Mouse (Mus musculus) spleen, embryonic (tissue): ENCODE measurements around the gene Olfr904.
"Not testable (repeated sequence)": the region's sequence is repeated elsewhere in the genome, so short reads cannot be mapped to it uniquely, and the experiment has no call there.

Source experiments
- CTCF ChIA-PET: fragments of 350-600 bp; sonication (Branson Sonifier 250); formaldehyde crosslinking; loops from one replicate; lab custom pipeline; 2022; lab: Charles Lee

Olfr904 gene

DNA sequence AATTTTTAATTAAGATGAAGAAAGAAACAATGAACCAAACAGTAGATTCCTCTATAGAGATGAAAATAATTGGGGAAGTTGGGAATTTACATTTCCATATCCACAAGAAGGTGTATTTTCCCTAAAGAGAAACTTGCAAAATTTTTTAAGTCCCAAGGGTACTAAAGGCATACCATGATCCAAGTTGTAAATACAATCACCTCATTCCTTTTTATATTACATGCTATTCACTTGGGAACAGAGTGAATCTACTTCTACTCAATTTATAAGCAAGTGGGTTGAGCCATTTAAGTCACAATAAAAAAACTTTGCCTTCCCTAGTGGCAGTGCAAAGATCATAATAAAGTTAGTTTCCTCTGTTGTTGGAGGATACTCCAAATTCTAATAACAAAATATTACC is at the start of gene Olfr904:
Gene Olfr904, plus strand, starts transcription at position 301 of the 400 bp plus-strand sequence.
- CTCF ChIA-PET: no interaction called here

DNA sequence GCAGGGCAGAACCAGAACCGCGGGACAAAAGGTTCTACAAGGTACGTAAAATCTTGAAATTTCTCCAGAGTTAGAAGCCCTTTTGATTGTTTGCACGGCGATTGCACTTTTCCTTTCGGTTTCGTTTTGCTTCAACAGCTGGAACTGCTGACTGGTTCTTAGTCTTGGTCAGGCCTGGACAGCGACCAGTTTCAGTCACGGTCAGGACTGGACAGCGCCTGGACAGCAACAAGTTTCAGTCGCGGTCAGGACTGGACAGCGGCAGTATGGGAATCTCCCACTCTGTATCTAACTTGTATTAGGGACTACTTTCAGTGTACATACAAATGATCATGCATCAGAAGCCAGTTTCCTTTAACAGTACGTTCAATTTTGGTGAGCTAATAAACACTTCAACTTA is 49.4 kb upstream of the Olfr904 start:
- CTCF ChIA-PET: not testable (repeated sequence)

DNA sequence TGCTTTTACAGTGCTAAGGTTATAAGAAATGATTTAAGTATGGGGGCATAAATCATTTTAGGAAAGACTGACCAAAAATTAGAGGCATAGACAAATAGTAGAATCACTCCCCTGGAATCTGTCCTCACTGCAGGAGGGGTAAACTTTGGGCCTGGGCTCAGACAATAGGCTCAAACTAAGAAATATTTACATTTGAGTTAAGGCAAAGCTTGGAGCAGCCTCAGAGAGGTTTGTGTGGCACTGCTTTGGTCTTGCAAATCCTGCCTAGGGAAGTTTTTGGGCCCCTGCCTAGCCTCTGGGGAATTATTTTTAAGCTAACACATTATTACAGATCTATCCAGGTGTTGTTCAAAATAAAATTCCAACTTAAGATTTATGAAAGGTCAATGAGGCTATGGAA is 39.1 kb upstream of the Olfr904 start:
- CTCF ChIA-PET: no interaction called here

DNA sequence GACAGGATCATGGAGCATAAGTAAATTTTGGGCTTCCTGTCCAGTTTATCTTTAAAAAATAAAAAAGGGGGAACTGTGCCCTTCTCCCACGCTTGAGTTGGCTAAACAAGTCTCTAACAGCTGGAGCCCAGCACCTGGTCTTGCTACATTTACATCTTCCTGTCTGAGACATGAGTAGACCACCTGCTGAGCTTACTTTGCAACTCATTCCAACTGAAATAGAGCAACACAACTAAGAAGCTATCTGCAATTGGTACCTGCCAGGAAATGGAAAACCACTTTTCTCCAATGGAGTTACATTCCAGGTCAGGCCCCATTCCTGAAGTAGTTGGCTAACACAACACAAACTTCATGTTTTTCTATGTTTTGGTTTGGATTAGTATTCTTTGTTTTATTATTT is 35.9 kb upstream of the Olfr904 start:
- CTCF ChIA-PET: no interaction called here

DNA sequence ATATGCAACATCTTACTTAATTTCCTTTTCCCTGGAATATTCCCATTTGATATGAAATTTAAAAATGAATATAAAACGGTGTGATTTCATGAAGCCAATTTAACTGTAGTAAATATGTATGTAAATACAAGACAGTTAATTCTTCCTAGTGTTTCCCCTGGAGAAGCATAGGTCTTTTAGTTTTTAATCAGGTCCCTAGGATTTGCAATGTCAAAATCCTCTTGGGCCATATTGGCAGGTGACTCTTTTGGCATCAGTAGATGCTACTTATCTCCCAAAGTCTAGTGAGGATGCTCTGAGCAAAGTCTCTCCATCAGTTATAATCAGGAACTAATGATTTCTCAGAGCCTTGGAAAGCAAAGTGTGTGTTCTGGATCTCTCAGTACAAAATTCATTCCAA is 33.8 kb upstream of the Olfr904 start, which contains the start of gene Olfr901:
Gene Olfr901, plus strand, starts transcription at position 301 of the 400 bp plus-strand sequence.
- CTCF ChIA-PET: no interaction called here

DNA sequence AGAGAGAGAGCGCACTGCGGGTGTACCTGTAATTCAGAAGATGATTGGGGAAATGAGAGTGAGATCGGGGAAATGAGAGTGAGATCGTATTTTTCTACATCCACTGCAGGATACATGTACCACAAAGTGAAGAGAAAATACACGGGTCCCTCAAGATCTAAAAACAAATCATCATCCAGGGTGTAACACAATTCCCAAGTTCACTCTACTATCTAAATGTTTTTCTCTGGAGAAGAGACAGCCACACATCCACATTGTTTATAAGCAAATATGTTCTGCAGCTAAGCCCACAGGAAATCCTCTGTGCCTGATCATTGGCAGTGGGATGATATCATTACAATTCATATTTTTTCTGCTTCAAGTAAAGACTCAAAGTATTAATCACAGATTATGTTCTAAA is 15.6 kb upstream of the Olfr904 start, which contains the start of gene Olfr902:
Gene Olfr902, plus strand, starts transcription at position 301 of the 400 bp plus-strand sequence.
- CTCF ChIA-PET: no interaction called here

DNA sequence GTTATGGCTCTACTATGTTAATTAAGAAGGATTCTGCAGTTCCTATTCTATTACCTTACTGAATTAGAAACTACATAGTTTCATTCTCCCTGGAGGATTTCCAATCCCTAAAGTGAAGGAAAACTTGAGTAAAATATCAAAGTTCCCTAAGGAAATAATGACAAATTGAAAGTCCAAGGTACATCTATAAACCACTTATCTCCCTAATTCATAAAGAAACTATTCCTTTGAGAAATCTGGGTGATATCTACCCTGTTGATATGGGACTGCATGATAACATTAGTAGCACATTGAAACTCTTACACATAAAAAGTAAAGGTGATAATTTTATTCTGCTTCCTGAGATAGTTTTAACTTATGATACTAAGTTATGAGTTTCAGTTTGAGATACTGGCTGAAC is 7.9 kb downstream of the Olfr904 start, which contains the start of gene Olfr905:
Gene Olfr905, plus strand, starts transcription at position 301 of the 400 bp plus-strand sequence.
- CTCF ChIA-PET: no interaction called here

DNA sequence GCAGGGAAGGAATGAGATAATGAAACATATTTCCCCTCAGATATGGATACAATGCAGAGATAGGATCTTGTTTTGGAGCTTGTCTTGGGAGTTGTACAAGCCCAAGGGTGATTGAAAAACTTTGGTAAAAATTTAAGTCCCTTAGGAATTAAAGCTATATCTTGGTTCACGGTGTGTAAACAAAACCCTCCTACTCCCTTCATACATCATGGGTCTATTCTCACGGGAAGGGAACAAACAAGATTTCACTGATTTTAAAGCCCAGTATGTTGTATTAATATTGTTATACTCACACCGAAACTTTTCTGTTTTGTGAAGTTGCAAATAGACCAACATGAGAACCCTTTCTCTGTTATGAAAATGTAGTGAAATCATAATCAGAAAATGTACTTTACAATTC is 23.8 kb downstream of the Olfr904 start, which contains the start of gene Olfr906:
Gene Olfr906, plus strand, starts transcription at position 301 of the 400 bp plus-strand sequence.
- CTCF ChIA-PET: no interaction called here

DNA sequence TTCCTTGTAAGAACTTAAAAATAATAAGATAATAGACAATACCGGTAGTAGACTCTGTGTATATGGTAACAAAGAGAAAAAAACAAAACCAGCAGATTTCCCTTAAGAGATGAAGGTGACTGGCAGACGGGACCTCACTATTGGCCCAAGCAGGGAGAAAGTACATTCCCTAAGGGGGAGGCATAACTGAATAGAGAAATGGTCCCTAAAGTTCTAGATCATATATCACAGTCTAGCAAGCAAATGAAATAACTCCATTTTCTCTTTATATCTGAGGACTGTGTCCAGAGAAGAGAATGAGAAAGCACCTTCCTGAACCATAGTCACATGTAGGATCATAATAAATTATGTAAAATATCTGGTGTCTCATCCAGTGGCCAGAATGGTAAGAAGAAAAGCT is 32.6 kb downstream of the Olfr904 start, which contains the start of gene Olfr907:
Gene Olfr907, plus strand, starts transcription at position 301 of the 400 bp plus-strand sequence.
- CTCF ChIA-PET: no interaction called here

DNA sequence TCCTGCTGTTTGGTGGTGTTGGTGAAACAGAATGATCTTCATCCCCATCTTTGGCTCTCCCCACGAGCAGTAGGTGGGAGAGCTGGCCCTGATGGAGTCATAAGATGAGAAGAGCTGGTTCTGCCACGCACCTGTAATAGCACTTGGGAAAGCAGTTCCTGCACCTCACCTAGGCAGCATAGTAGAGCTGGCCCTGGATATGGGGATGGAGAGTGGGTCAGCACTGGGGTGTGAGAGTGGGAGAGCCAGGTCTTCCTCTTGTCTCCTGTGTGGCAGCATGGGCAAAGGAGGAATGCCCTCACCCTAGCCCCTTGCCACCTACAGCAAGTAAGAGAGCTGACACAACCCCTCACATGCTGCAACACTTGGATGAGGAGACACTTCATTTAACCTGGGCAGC is 49.4 kb downstream of the Olfr904 start:
- CTCF ChIA-PET: interaction anchor here (0.6 kb wide), 1 partner anchor 20 kb away, joined by 3 read pairs; no protein-coding TSS in a partner anchor
